Mouse (Mus musculus) cerebellum, postnatal 36 days (tissue): ENCODE data around the gene Neo1.

ENCODE experiments used
- DNase-seq, 2 experiments: peaks; one replicate each; pipeline ENCODE4 v3.0.0; 2021 to 2022; ENCODE audit warnings: mixed read lengths in 2 of 2

Gene Neo1

DNA sequence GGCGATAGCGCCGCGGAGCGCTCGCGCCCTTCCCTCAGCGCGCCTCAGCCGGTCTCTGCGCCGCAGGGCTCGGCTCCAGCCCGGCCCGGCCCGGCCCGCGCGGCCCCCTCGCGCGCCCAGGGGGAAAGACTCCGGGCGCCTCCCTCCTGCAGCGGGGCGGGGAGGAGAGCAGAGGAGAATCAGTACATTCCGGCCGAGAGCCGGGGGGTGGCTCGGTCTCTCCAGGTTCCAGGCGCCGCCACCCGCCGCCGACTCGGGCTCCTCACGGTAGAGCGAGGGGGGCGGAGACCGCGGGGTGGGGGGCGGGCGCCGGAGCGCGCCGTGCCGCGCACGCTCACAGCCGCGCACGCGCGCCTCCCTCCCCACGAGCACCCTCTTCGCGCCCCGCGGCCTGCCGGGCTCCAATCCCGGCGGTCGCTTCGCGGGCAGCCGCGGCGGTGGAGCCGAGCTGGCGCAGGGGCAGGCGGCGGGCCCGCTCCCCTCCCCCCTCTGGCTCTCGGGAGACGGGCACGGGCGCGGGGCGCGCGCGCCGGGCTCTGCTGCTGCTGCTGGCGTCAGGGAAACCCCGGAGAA lies at the start of gene Neo1:
Neo1 (minus strand) TSS at position 283 of the 573 bp plus-strand sequence.
- DNase-seq: peak; percentile 93 to 97

DNA sequence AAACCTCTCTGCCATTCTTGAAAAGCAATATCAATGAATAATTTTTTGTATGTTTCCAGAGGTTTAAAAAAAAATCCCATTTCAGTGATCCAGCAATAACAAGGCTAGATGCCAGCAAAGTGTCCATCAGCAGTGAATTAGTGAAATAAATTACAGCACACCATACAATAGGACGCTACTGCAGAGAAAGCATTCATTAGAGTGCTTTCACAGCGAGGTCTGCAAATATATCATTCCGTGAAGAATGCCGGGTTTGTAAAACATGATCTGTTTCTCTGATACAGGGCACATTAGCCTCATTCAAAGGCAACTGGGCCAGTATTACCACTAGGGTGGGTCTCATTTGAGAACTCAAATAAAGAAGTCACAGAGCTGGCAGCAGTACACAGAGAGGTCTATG lies 39.4 kb upstream of the Neo1 start:
- no peak for DNase-seq

DNA sequence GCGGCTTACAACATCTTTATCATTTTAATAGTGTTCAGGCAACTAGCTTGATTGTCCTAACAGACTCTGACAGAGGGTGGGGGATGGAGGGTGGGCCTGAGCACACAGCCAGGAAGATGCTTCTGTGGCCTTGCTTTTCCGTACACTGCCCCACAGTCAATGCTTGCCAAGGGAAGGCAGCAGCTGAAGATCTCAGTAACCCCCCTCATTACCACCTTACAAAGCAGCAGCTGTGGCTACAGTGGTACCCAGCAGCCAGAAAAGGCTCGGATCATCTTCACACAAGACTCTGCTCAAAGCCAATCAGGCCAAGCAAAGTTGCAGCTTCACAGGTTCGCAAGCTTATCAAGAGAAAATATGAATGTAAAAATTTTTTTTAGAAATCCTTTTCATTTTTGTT lies 37.6 kb upstream of the Neo1 start:
- DNase-seq: no peak

DNA sequence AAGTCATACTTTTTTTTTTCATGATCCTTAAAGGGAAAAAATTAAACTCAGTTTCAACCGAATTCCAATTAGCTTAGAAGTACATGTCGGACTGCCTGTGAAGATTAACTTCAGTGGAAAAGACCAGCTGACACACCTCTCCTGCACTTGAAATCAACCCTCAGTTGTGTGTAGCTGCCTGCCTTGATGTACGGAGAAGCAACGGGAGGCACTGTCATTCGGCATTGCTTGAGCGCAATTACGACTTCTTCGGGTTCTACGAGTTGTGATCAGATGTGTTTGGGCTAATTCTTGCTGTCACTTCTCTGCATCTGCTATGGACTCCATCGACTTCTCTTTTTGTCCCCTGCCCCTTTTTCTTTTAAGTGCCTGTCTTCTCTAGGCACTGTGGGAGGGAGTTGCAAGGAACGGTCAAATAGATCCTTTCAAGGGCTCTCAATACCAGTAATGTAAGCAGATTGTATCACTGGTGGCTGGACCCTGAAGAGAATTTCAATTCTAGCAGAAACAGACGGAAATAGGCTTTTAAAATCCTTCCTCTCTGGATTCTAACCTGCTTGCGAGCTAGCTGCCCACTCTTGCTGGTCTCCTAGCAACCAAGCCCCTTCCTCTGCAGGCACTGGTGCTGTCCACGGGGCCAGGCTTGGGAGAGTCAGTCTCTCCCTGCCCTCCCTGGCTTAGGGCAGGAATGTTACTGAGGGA lies 36.0 kb upstream of the Neo1 start:
- no peak for DNase-seq

DNA sequence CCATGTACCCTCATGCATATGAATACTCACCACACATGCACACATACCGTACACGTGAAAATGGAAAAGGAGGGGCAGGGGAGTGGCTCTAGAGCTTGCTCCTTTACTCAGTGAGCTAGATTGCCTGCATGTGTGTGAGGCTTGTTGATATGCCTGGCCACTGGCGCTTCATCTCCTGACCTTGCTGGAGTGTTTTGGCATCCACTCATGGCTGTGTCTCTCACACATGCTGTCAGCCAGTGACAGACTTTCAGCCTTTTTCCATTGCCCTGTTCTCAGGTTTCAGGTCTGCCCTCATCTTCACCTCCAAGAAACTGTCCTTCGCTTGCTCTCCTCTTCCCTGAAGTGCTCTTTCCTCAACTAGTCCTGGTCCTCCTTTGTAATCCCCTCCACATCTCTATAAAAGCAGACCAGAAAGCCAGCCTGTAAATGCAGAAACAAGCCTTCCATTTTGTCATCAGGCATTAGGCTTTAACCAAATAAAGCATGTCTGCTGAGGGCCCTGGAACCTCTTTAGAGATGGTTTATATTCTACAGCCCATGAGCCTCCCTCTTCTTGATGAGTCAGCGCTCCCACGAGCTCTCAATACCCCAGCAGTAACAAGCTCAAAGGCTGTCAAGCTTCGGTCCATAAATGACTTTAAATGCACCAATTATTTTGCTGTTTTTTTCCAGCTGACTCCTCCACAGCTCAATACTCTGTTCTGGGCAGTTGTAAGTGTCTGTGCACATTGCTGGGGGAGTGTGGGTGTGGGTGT lies 35.2 kb upstream of the Neo1 start:
- no peak for DNase-seq

DNA sequence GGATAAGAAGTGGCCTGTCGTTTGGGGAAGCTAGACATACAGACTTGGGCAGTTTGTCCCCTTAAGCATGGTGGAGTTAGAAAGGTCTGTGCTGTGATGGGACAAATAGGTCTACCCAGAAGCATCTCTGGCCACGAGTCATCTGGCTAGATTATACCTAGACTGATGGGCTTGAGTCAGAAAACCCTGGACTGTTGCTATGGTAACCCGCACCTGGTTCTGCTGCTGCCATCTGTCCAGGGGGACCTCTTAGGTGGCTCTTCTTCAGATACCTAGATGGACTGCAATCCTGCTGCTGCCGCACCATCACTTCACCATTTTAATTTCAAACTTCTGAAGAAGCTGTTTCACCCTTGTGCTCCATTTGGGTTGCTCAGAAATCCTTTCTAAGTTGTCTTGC lies 34.0 kb upstream of the Neo1 start:
- DNase-seq: no peak

DNA sequence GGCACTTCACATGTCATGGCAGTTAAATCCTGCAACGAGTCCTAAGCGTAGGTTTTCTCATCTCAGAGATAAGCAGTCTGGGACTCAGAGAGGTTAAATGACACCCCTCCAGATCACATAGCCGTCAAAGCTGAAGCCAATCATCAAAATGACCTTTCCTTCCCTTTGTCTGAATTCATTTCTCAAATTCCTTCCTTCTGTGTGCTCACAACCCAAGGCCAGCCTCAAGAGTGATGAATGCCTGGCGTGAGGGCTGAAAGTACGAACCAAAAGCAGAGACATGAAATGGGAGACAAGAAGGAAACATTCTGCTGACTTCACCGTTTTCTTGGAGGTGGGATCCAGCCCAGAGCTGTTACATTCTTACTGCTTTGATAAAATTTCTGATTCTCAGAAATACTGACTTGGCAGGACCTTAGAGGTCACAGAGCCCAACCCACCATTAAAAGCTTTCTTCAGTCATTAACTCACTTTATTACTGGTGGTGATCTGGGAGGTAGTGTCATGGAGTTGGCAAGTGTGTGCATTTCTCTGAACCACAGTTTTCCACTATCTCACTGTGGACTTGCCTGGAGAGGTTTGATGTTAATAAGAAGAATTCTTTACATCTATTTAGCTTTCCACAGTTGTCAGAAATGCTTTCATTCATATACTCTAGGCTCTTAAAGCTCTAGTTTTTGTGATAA lies 29.5 kb upstream of the Neo1 start:
- no peak for DNase-seq

DNA sequence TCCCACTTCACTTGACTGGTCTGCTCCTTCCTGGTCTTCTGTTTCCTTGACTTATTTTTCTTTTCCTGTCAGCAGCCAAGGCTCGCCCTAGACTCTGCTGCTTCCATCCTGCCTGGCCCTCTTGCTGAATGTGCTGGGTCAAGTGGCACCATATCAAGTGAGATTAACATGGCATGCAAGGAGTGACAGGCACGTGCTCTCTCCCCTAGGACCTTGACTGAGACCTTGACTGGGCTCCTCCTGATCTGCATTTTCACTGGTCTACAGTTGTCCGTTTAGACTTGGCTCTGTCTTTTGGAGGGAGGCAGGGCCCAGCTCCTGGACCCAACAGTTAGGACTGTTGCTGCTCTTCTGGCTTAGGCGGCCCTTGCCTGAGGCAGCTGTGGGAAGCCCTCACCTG lies 26.2 kb upstream of the Neo1 start:
- no peak for DNase-seq

DNA sequence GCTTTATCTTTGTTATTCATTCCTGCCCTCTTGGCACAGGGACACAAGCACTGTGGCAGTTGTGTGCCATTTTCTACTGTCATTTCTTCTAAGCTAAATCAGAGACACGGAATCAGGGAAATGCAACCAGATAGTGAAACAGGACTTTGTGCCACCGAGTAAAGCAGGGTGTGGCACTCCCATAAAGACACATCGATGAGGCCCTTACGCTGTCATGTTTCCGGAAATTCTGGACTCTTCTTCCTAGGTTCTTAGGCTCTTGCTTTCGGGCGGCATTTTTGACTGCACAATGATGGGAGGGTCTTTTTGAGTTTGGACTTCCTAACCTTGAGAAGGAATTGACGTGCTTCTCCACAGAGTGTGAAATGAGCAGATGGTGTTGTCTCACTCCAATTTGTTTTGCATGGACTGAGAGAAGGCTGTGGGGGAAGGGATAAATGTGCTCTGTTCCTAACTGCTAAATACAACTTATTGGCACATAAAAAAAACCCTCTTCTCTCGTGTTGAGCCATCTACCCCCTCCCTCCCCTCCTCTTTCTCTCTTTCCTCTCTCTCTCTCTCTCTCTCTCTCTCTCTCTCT lies 23.9 kb upstream of the Neo1 start:
- DNase-seq: no peak

DNA sequence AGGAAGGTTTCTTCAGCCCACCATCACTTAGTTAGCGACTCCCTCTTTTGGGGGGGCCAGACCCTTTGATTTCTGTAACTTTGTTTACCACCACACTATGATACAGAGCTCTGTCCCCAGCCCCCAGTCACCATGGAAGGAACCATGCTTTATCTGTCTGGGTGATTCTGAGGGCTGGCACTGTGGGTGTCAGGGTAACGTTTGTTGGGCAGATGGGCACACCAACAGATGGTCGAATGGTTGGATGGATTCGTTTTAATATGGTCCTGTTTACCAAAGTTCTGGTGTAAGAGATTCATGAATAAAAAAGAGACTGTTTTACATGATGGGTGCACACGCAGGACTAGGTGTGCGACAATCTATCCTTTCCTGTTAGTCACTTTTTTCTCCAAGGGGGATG lies 22.9 kb upstream of the Neo1 start:
- no peak for DNase-seq

DNA sequence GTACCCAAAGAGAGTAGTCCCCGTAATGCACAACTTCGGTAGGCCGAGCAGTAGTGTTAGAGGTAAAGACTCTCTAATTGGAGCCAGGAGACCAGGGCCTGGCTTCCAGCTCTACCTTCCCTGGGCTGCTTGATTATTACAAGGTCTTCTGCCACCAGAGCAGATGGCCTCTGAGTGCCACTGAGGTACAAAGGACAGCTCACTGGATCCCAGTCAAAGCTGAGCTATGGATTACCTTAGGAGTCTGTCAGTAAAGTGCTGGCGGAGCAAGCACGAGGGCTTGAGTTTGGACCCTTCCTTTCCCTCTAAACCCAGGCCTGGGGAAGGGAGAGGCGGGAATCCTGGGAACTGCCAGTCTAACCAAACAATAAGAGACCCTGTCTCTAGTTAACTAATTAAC lies 21.8 kb upstream of the Neo1 start:
- no peak for DNase-seq

DNA sequence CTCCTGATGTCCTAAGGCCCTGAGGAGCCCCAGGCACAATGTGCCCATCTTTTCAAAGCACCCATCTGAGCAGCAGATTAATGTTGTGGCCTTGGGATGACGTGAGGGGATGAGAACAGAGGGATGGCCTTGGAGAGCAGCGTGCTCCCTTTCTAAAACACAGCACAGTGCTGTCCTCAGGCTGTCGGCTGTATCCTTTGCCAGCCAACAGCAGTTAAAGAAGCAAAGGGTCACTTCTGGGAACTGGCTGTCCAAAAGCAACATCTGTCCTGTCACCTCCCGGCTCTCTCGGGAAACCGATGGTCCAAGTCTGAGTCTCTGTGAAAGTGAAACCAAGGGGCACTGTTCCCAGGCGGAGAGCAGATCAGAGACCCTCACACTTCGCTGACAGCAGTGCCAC lies 20.0 kb upstream of the Neo1 start:
- DNase-seq: no peak

DNA sequence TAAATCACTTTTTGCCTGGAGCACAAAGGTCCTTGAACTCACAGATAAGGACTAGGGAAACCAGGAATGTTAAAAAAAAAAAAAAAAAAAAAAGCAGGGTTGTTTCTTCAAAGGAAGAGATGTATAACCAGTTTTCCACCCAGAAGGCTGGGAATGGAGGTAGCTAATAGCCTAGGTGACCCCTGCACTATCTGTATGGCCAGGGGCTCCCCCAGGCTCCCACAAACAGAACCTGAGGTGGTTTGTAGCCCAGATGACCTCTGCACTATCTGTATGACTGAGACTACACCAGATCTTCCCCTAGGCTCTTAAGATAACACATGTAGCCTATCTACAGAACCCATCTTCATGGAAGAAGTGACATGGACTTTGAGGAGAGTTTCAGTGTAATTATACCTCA lies 5.6 kb upstream of the Neo1 start:
- DNase-seq: no peak

DNA sequence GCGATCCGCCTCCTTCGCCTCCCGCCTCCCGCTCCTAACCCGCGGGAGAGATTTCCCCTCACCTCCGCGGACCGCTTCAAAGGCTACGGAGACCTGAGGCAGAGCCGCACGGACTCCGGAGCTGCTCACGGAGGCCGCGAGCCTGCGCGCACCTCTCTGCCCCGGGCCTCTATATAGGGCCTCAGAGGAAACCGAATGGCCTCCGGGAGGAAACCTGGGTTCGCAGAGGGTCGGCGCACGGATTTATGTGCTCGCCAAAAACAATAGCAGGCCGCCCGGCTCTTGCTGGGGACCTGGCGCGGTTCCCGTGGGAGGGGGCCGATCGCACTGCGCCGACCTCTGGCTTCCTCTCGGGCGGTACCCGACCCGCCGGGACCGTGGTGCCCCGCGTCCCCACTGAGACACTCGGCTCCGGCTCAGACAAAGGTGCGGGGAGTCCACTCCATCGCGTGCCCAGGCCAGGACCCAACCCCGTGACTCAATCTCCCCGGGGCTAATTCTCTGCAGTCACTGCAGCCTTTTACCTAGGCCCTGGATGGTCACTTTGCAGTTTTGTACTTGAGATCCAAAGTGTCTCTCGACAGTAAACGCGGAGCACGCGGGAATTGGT lies 596 bp upstream of the Neo1 start:
- peak in 1 of 2 experiments; percentile 70 for DNase-seq

DNA sequence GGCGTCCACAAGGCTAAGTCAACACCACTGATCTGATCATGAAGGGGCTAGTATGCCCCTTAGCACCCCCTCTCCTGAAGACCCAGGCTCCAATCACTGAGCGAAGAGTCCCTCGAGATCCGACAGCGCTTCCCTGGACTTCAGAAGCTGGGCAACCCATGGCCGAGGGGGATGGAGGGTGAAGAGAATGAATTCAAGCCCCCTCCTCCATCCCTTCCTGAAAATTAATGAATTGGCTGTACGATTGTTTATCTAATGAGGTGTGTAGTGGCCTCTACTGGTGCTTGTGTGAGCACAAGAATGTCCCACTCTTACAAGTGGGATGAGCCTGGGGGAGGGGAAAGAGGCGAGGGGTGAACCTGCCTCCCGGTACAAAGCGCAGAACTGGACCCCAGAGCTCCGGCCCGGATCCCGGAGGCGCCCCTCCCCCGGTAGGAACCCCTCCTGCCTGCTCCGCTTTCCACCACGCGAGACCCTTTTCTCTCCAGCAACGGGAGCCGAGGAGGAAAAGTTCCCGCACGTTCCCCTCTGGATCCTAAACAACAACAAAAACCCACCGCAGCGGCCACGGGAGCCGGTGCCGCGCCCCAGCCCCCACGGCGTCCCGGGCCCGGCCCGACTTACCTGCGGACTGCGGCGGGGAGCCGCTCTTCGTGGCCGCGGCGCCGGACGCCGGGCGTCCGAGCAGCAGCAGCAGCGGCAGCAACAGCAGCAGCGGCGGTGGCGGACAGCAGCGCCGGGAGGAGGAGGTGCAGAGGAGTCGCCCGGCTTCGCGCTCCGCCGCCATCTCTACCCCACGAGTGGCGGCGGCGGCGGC lies 691 bp downstream of the Neo1 start:
- DNase-seq: peak; percentile 40 to 44

DNA sequence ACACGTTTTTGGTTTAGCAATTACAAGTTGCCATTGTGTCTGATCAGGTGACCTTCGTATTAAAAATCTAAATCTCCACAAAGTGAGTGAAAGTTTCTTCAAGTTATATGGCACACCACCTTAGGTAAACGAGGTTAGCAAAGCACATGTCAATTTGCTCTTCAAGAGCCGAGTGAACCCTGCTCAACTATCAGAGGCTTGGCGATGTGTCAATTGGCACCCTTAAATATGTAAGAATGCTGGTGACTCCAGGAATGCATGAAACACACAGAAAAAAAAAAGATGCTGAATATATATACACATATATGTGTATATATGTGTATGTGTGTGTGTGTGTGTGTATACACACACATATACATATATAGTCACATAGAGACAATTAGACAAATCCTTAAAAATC lies 1.4 kb downstream of the Neo1 start:
- DNase-seq: no peak

DNA sequence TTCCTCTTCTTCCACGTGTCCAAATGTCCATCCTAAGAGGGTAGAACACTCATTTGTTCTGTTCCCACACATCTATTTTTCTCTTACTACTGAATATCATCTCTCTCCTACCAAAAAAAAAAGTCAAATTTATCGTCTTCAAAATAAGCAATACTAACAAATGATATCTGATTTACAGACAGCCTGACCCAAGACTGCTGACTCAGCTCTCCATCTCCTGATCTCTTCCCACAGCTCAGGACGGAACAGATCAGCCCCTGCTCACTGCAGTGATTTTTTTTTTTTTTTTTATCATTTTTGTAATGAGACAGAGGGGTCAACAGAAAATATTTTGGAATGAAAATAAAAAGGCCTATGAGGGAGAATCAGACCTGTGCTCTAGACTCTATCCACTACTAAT lies 2.7 kb downstream of the Neo1 start:
- no peak for DNase-seq

DNA sequence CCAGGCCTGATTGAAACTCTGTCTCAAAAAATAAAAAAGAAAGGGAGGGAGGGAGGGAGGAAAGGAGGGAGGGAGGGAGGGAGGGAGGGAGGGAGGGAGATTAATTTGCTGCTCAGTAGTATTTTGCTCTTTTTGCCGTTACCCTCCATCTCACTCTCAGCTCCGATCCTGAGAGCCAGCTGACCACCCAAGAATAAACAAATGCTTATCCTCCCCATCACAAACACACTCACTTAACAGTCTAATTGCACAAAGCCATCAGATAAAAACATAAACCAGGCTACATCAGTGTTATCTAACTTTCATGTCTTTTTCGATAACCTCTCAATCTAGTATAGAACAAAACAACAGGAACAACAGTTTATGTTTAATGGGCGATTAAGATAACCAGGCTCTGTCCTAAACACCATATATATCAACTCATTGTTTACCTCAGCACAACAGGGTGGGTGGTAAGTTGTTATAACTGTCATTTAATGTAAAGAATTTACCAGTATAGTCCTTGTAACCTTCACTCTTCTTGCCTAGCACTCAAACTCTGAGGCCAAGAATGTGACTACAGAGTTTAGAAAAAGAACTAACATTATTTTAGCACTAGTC lies 11.9 kb downstream of the Neo1 start:
- DNase-seq: no peak

DNA sequence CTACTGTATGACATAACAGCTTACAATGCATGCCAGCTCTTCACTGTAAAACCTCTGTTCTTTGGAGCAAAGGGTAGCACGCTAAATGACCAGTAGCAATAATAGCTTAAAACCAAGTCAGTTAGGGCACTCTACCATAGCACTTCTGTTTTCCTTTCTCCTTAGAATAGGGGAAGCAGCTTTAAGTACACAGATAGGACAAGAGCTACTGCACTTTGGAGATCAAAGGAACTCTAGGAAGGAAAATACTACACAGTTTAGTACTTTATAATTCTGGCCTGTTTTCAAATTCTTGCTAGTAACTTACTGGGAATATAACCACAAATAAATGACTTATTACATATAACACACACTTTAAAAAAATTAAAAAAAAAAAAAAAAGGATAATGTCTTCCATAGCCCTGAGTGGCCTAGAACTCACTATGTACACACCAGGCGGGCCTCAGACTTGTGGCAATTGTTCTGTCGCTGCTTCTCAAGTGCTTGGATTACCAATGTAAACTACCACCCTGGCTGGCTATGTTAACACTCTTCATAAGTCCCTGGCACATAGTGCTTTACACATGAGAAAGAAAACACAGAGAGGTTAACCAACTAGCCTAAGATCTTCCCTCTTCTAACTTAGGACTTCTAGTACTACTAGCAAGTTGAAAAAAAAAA lies 20.1 kb downstream of the Neo1 start:
- DNase-seq: no peak

DNA sequence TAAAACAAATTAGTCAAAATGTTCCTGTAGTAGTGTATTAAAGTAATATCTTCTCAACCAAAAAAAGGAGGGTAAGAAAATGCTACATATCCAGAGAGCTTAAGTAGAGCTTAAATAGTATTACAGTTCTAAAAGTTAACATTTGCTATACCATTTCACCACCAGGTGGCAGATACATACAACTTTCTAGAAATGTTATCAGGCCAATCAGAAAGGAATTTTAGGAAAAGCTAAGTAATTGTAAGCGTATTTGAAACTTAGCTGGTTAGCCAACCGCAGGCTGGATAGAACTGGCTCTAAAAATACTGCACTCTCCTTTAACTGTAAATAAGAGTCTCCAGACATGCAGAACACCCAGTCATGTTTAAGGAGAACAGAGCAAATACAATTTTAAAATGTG lies 22.9 kb downstream of the Neo1 start:
- peak in 1 of 2 experiments; percentile 21 for DNase-seq
